Mouse (Mus musculus): ENCODE measurements at regions not wholly inside any gene's neighbourhood (a gene's known extent, or its start where the extent isn't known, plus 50 kb on each side); places are given as distances from the start of the nearest gene placed in this dataset.

DNA sequence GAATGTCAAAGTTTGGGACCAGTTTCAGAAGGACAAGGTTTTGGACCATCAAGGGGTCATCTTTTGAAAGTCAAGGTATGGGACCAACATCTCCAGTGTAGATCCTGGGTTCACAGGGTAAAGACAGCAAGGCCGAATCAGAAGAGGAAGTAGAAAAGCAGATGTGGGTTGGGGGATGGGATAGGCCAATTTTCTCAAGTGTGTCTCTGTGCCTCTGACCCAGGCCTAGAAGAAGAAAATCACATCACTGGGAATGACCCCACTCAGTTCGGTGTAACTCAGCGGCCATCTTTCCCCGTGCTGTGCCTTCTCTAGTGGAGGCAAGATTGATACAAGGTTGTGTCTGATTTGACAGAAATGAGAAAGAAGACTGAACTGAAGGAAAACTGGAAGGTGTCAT, 195.5 kb downstream of the Insig2 start:
- TF ChIP-seq CTCF (IDR thresholded peaks at IDR 0.05; ENCODE audit: low read depth) (no peak), EP300 (IDR thresholded peaks at IDR 0.05; ENCODE audit: low read depth) (no peak)
